Mouse (Mus musculus) kidney, adult 10 weeks (tissue): ENCODE results near the gene Galnt7. TPM values are rescaled to one million over a fixed set of nuclear protein-coding genes. Genes with fewer than 3 reads are reported as not detected.

Source experiments
- polyA plus RNA-seq: library from polyadenylated mRNA; stranded (reverse); fragments of 350-450 nt; fragmentation: Illumina TruSeq; extraction: RNeasy Lipid Tissue Mini Kit (QIAGEN cat#74804); gene quantifications from one replicate; pipeline ENCODE4 v1.2.3, GENCODE M21; 2014; ENCODE audit warnings: low read depth, low replicate concordance

Gene Galnt7
- 15.3 TPM for polyA plus RNA-seq

DNA sequence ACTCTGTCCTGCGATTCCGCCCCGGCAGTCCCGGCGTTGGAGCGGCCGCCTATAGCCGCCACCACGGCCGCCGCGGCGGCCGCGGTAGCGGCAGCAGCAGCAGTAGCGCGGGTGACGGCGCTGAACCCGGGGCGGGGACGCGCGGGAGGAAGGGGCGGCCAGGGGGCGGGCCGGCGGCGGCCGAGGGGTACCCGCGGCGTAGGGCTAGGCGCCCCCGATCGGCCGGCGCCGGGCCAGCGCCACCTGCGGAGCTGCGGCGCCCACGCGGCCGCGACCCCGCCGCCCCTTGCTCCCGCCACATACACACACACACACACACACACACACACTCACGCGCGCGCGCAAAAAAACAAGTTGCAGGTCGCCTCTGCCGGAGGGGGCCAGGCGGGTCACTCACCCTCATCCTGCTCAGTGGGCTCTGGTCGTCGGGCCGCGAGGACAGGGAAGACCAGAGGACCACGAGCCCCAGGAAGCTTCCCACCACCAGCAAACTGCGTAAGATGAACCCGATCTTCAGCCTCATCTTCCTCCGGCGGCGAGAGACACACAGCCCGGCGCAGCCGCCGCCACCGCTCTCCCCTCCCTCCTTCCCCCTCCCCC lies at the start of gene Galnt7:
TSS of gene Galnt7 (minus strand) at position 577 of the 600 bp plus-strand sequence.

DNA sequence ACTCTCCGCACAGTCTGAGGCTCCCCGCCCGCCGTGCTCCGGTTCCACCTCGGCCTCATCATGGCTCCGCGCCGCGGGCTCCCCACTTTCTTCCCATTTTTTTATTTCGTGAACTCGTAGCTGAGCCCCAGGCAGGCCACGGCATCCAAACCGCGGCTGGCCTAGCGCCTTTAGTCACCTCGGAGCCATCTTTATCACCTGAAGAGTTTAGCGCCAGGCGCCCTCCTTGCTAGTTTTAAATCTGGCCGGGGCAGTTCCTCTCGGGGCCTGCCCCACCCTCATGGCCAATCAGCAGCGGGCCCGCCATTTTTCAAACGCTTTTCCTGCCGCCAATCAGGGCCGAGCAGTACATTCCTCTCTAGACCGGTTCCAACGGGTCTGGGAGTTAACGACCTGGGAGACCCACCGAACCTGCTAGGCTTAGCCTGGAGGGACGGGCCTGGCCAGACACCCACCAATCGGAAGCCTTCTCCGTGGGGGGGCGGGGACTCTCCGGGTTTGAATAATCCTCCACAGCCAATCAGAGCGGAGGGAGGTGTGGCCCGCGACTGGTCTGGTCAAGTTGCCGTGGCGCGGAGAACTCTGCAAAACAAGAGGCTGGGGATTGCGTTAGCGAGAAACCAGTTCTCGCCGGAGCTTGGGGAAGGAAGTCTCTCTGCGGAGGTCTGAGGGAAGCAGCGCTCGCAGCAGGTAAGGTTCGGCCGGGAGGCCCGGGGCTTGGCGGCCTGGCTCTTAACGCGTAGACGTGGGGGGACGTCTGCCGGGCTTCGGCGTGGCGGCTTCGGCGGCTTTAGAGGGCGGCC lies 141.3 kb downstream of the Galnt7 start, which contains the start of gene Hmgb2:
TSS of gene Hmgb2 (plus strand) at position 592 of the 803 bp plus-strand sequence.

DNA sequence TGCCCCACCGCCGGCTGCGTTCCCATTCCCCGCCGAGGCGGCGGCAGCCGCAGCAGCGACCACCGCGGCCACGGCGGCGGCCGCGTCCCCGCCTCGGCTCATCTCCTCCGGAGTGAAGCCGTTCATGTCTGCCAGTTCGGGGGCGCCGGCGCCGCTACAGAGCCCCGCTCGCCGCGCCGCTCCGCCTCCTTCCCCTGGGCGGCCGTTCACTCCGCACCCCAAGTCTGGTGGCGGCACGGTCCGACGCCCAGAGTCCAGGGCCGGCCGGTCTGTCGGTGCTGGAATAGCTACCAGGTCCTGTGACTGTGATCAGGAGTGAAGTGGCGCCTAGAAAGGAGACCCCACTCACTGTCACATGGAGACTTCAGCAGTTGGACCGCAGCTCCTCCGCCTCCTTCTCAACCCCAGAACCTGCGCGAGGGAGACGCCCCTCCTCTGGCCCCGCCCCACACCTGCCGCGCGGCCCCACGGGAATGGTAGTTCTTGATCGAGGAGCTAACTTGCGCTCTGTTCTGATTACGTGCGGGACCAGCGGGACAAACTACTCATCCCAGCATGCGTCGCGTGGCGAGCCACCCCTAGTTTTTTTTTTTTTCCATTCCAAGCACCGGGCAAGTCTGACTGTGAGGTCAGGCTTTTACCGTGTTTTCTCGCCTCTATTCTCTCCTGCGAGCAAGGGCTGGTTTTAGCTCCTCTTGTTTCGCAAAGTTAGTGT lies 165.2 kb downstream of the Galnt7 start, which contains the start of gene Sap30:
TSS of gene Sap30 (minus strand) at position 420 of the 715 bp plus-strand sequence.

Other genes with a start within 250 kb of the Galnt7 start
- gene Scrg1, start 197.1 kb downstream of the Galnt7 start, polyA plus RNA-seq = not detected
- 106 TPM for gene Sap30, start 165.2 kb downstream of the Galnt7 start, polyA plus RNA-seq
- 25.1 TPM for gene Hmgb2, start 141.1 kb downstream of the Galnt7 start, polyA plus RNA-seq